ENCODE assay signal across 8 mouse cellular contexts in genomic region chr11:57643691-57644090, GRCm38 (mm10). TPM values are rescaled to one million over a fixed set of nuclear protein-coding genes. Genes with fewer than 3 reads are reported as not detected.
A peak's percentile ranks its signal among the peaks of the same experiment; 100 is the strongest.
DNase-seq lines count a peak whose midpoint lies in the region; ATAC-seq and TF ChIP-seq lines count a peak whose summit lies in the region.
"Had no signal": no experiment of that assay in that cellular context is flagged by ENCODE, and none has a peak within 500 bp of the region (broad histone marks: within the 10 kb centered on the region; RNA-seq: fewer than 3 reads in every experiment).

No protein-coding gene starts in this region.

- peak overlapping the region; percentile 97 for H3K4me2 ChIP-seq in lung, embryonic 14.5 days
- H3K4me2 ChIP-seq in forebrain, embryonic 13.5 days, result peak overlapping the region; percentile 92
- peak overlapping the region; percentile 99 for H3K4me2 ChIP-seq in hindbrain, postnatal 0 days (ENCODE audit: low read depth, low read length)
- H3K4me2 ChIP-seq in midbrain, embryonic 16.5 days (ENCODE audit: low read length), result peak overlapping the region; percentile 96

- ATAC-seq in lung, embryonic 14.5 days (ENCODE audit: insufficient read depth), result no peak
- ATAC-seq in forebrain, embryonic 13.5 days, result no peak
- ATAC-seq in hindbrain, postnatal 0 days, result no peak
- ATAC-seq in midbrain, embryonic 16.5 days, result no peak

- DNase-seq in lung, embryonic 14.5 days, result no peak
- DNase-seq in lung, postnatal 10 days, result no peak
- no peak for DNase-seq in hindbrain, postnatal 0 days (ENCODE audit: low spot score)
- no peak for DNase-seq in thymus, postnatal 25 days
- DNase-seq in ovary, adult 18-20 months (ENCODE audit: low spot score), result no peak
- DNase-seq: kidney, adult 8-10 months had no signal

- TF ChIP-seq CTCF in lung, embryonic 14.5 days (IDR thresholded peaks at IDR 0.05; ENCODE audit: low read depth), result no peak
- no peak for TF ChIP-seq CTCF in hindbrain, postnatal 0 days (IDR thresholded peaks at IDR 0.05; ENCODE audit: low read depth)

- no peak overlapping the region for H3K27ac ChIP-seq in lung, embryonic 14.5 days (ENCODE audit: low read depth)
- no peak overlapping the region for H3K27ac ChIP-seq in forebrain, embryonic 13.5 days
- H3K27ac ChIP-seq in hindbrain, postnatal 0 days, result no peak overlapping the region
- H3K27ac ChIP-seq in midbrain, embryonic 16.5 days (ENCODE audit: low read length), result no peak overlapping the region

- no peaks in the 10 kb centered on the region for H3K4me1 ChIP-seq in lung, embryonic 14.5 days (ENCODE audit: insufficient read depth)
- H3K4me1 ChIP-seq in forebrain, embryonic 13.5 days, result peaks cover 27% of the 10 kb centered on the region
- peaks cover 4% of the 10 kb centered on the region; the same call in 1 of the 2 replicates for H3K4me1 ChIP-seq in hindbrain, postnatal 0 days (ENCODE audit: insufficient read depth, low read length)
- H3K4me1 ChIP-seq in midbrain, embryonic 16.5 days (ENCODE audit: control insufficient read depth, insufficient read depth, low read length), result peaks cover 18% of the 10 kb centered on the region

- H3K9ac ChIP-seq in lung, embryonic 14.5 days, result no peak overlapping the region
- H3K9ac ChIP-seq in forebrain, embryonic 13.5 days, result no peak overlapping the region
- no peak overlapping the region for H3K9ac ChIP-seq in hindbrain, postnatal 0 days (replicated peaks; ENCODE audit: low read length)
- H3K9ac ChIP-seq in midbrain, embryonic 16.5 days (ENCODE audit: low read depth, low read length), result 0 out of 2 replicates have a peak overlapping the region, but pooled peaks have one; percentile 85

- WGBS in lung, embryonic 14.5 days, result 43% methylated on average over 2 of the region's 2 CpGs
- WGBS in forebrain, embryonic 13.5 days, result 72% methylated on average over 2 of the region's 2 CpGs
- 73% methylated on average over 2 of the region's 2 CpGs for WGBS in hindbrain, postnatal 0 days
- WGBS in midbrain, embryonic 16.5 days, result 66% methylated on average over 2 of the region's 2 CpGs

- no peaks in the 10 kb centered on the region for H3K9me3 ChIP-seq in lung, embryonic 14.5 days (ENCODE audit: low read depth, low read length)
- H3K9me3 ChIP-seq in forebrain, embryonic 13.5 days (replicated peaks), result no peaks in the 10 kb centered on the region
- no peaks in the 10 kb centered on the region for H3K9me3 ChIP-seq in hindbrain, postnatal 0 days (ENCODE audit: low read length)
- H3K9me3 ChIP-seq in midbrain, embryonic 16.5 days (replicated peaks; ENCODE audit: control insufficient read depth, low read length, poor library complexity, severe bottlenecking), result no peaks in the 10 kb centered on the region

- no peaks in the 10 kb centered on the region for H3K36me3 ChIP-seq in lung, embryonic 14.5 days (ENCODE audit: insufficient read depth)
- no peaks in the 10 kb centered on the region for H3K36me3 ChIP-seq in forebrain, embryonic 13.5 days (ENCODE audit: poor library complexity, severe bottlenecking)
- no peaks in the 10 kb centered on the region for H3K36me3 ChIP-seq in hindbrain, postnatal 0 days (ENCODE audit: insufficient read depth, low read length)
- H3K36me3 ChIP-seq in midbrain, embryonic 16.5 days (ENCODE audit: control insufficient read depth, insufficient read depth, low read length), result no peaks in the 10 kb centered on the region

- H3K4me3 ChIP-seq in lung, embryonic 14.5 days (ENCODE audit: low read depth, low read length), result peak overlapping the region; percentile 74
- H3K4me3 ChIP-seq in forebrain, embryonic 13.5 days, result no peak overlapping the region
- no peak overlapping the region for H3K4me3 ChIP-seq in hindbrain, postnatal 0 days (ENCODE audit: low read length)
- H3K4me3 ChIP-seq in midbrain, embryonic 16.5 days (ENCODE audit: low read depth, low read length), result no peak overlapping the region

- no peaks in the 10 kb centered on the region for H3K27me3 ChIP-seq in lung, embryonic 14.5 days (ENCODE audit: insufficient read depth, low read length)
- H3K27me3 ChIP-seq in forebrain, embryonic 13.5 days, result peaks cover 8% of the 10 kb centered on the region; the same call in 1 of the 2 replicates
- no peaks in the 10 kb centered on the region for H3K27me3 ChIP-seq in hindbrain, postnatal 0 days (ENCODE audit: insufficient read depth, low read length)
- no peaks in the 10 kb centered on the region for H3K27me3 ChIP-seq in midbrain, embryonic 16.5 days (ENCODE audit: control insufficient read depth, insufficient read depth, low read depth, low read length)

RNA-seq across cellular contexts. Expression of gene Galnt10, which starts 1.6 kb away (rescaled TPM):
- polyA plus RNA-seq in lung, embryonic 14.5 days (2014; fragmentation: Nextera tagmentation; extraction: Ambion mirVana), result 11.2 and 11.9 TPM in 2 replicates
- polyA plus RNA-seq in forebrain, embryonic 13.5 days (2015; fragmentation: Nextera tagmentation; extraction: Ambion mirVana), result 10.4 and 10.7 TPM in 2 replicates
- total RNA-seq in hindbrain, postnatal 0 days (2014; rRNA removed), result 20.3 and 23.2 TPM in 2 replicates
- 10.5 and 10.9 TPM in 2 replicates for polyA plus RNA-seq in hindbrain, postnatal 0 days (2015; fragmentation: Nextera tagmentation; extraction: Ambion mirVana)
- 14.7 and 14.8 TPM in 2 replicates for polyA plus RNA-seq in midbrain, embryonic 16.5 days (2015; fragmentation: Nextera tagmentation; extraction: Ambion mirVana)
